Mouse (Mus musculus): ENCODE data around the gene Anp32b. TPM values are rescaled to one million over a fixed set of nuclear protein-coding genes. Genes with fewer than 3 reads are reported as not detected.

Anp32b gene
- polyA plus RNA-seq, 1 experiment from 2014 or later = 183 TPM

GRCm38 (mm10) chr4:46428903-46429499 lies 21.7 kb upstream of the Anp32b start:
- ATAC-seq (no peak), DNase-seq (ENCODE audit: low read depth, low spot score) (no peak)
- in situ Hi-C loops (cut with MboI; ENCODE audit: low pct_unique_long_range_greater_than_20kb) = no loop called here
- no peak for TF ChIP-seq CTCF (IDR thresholded peaks at IDR 0.05)
- ChIA-PET CTCF (no interaction called here), POLR2A (no interaction called here)
- H3K27me3 ChIP-seq = no peaks in the 10 kb centered on the region

DNA sequence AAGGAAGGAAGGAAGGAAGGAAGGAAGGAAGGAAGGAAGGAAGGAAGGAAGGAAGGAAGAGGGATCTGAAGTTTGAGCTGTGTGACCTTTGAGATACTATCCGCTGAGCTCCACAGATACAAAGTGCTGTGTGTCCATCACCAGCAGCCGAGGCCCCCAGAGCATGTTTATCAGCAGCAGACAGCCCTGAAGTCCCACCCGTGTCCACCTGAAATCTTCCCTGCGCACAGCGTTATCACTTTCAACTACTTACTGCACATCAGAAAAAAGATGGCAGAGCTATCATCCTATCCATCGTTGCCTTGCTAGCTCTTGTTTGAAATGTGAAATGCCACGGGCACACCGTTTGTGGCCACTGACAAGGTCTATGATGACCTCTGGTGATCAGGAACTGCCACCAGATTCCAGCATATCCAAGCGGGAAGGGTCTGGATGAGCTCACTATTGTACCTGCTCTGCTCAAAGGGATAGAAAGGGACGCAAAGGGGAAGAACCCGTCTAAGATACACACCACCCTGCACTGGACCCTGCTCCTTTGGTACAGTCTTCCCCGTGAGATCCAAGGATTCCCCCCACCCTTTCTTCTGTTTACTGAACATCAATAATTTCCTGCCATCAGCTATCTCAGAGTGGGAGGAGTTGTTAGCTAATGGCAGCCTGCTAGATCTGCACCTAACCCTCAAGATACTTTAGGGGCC lies 18.2 kb upstream of the Anp32b start:
- in situ Hi-C loops (cut with MboI; ENCODE audit: low pct_unique_long_range_greater_than_20kb) = no loop called here
- ATAC-seq = no peak
- no peak for TF ChIP-seq CTCF (IDR thresholded peaks at IDR 0.05)
- DNase-seq (ENCODE audit: low read depth, low spot score) = no peak
- ChIA-PET CTCF (no interaction called here), POLR2A (no interaction called here)
- H3K27me3 ChIP-seq = peaks cover 3% of the 10 kb centered on the region

DNA sequence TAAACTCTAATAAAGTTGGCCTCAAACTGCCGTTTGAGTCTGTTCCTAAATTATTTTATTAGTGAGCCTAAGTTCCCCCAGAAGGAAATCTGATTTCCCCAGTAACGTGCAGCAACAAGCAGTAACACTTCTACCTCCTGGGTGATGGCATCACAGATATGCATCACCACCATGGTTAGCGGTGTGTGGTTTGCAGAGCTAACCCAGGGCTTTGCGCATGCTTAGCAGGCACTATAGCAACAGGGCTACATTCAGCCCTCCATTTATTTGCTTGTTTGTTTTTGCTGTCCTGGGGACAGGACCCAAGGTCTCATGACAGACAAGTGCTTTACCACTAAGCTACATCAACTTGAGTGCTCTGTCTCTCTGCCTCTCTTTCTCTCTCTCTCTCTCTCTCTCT lies 8.2 kb upstream of the Anp32b start:
- CTCF ChIA-PET = no interaction called here
- no peaks in the 10 kb centered on the region for H3K27me3 ChIP-seq
- POLR2A ChIA-PET = no interaction called here
- no peak for TF ChIP-seq CTCF (IDR thresholded peaks at IDR 0.05)
- no peak for ATAC-seq
- no peak for DNase-seq (ENCODE audit: low read depth, low spot score)
- in situ Hi-C loops (cut with MboI; ENCODE audit: low pct_unique_long_range_greater_than_20kb) = no loop called here

- H3K27me3 ChIP-seq = no peaks in the 10 kb centered on the region
- in situ Hi-C loops (cut with MboI; ENCODE audit: low pct_unique_long_range_greater_than_20kb) = no loop called here
- DNase-seq (ENCODE audit: low read depth, low spot score) (no peak), ATAC-seq (peak; percentile 44)
- ChIA-PET POLR2A (no interaction called here), CTCF (interaction anchor here (1.0 to 1.2 kb wide), 2 partner anchors 10 to 55 kb away, joined by 3 to 6 read pairs; no protein-coding TSS in a partner anchor)
- no peak for TF ChIP-seq CTCF (IDR thresholded peaks at IDR 0.05)
Observed at GRCm38 (mm10) chr4:46445237-46445945, 5.3 kb upstream of the Anp32b start.

- CTCF ChIA-PET = interaction anchor here (1.1 kb wide), 1 partner anchor 57 kb away, joined by 4 read pairs; no protein-coding TSS in a partner anchor
- no peaks in the 10 kb centered on the region for H3K27me3 ChIP-seq
- TF ChIP-seq CTCF (IDR thresholded peaks at IDR 0.05) = no peak
- ATAC-seq (no peak), DNase-seq (ENCODE audit: low read depth, low spot score) (no peak)
- in situ Hi-C loops (cut with MboI; ENCODE audit: low pct_unique_long_range_greater_than_20kb) = no loop called here
- POLR2A ChIA-PET = no interaction called here
Observed at GRCm38 (mm10) chr4:46447461-46447860, 3.2 kb upstream of the Anp32b start.

GRCm38 (mm10) chr4:46448886-46449285 lies 1.8 kb upstream of the Anp32b start:
- POLR2A ChIA-PET = no interaction called here
- CTCF ChIA-PET = no interaction called here
- no peak for DNase-seq (ENCODE audit: low read depth, low spot score)
- no peak for TF ChIP-seq CTCF (IDR thresholded peaks at IDR 0.05)
- no peak for ATAC-seq
- no peaks in the 10 kb centered on the region for H3K27me3 ChIP-seq
- in situ Hi-C loops (cut with MboI; ENCODE audit: low pct_unique_long_range_greater_than_20kb) = no loop called here

- ChIA-PET CTCF (interaction anchor here (1.2 to 1.6 kb wide), 2 partner anchors 13 to 60 kb away, joined by 4 read pairs; no protein-coding TSS in a partner anchor), POLR2A (interaction anchor here (0.6 to 1.0 kb wide), 2 partner anchors 59 to 61 kb away, joined by 3 to 5 read pairs; partner anchors contain the start of gene Trmo)
- no peak for ATAC-seq
- no peaks in the 10 kb centered on the region for H3K27me3 ChIP-seq
- in situ Hi-C loops (cut with MboI; ENCODE audit: low pct_unique_long_range_greater_than_20kb) = no loop called here
- TF ChIP-seq CTCF (IDR thresholded peaks at IDR 0.05) = no peak
- no peak for DNase-seq (ENCODE audit: low read depth, low spot score)
Observed at GRCm38 (mm10) chr4:46450020-46450518, 633 bp upstream of the Anp32b start.

GRCm38 (mm10) chr4:46451240-46451757 lies 597 bp downstream of the Anp32b start:
- ATAC-seq (peak; percentile 20), DNase-seq (ENCODE audit: low read depth, low spot score) (no peak)
- ChIA-PET CTCF (interaction anchor here (1.2 kb wide), 1 partner anchor 61 kb away, joined by 4 read pairs; no protein-coding TSS in a partner anchor), POLR2A (interaction anchor here (1.0 kb wide), 1 partner anchor 62 kb away, joined by 5 read pairs; the partner anchor contains the start of gene Trmo)
- in situ Hi-C loops (cut with MboI; ENCODE audit: low pct_unique_long_range_greater_than_20kb) = no loop called here
- H3K27me3 ChIP-seq = no peaks in the 10 kb centered on the region
- TF ChIP-seq CTCF (IDR thresholded peaks at IDR 0.05) = no peak

DNA sequence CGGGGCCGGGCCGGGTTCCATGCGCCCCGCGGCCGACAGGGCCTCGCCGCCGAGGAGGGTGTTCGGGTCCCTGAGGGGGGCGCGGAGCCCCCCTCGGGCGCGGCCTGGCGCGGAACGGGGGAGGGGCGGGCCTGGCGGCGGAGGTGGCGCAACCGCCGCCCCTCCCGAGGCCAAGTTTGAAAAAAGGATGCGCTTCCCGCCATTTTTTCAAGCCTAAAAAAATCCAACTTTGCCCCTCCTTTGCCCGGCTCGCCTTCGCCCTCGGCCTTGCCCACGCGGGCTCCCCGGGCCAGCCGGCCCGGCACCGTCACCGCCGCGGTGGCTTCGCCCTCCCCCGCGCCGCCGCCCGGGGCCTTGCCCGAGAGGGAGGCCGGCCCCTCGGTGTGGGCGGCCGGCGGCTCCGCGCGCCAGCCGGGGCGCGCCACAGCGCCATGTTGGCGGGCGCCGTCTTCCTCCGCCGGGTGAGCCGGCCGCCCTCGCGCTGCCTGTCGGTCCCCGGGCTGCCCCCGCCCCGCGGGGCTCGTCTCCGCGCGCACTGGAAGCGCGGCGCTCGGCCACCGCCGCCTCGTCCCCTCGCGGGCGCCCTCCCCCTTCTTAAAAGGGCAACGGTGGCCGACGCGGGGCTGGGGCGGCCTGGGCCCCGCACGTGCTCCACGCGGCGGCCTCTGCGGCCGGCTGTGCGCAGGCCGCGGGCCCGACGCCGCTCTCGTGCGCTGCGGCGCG lies 1.2 kb downstream of the Anp32b start:
- ChIA-PET CTCF (interaction anchor here (0.7 kb wide), 1 partner anchor 61 kb away, joined by 3 read pairs; no protein-coding TSS in a partner anchor), POLR2A (no interaction called here)
- DNase-seq (ENCODE audit: low read depth, low spot score) (no peak), ATAC-seq (peak; percentile 28)
- in situ Hi-C loops (cut with MboI; ENCODE audit: low pct_unique_long_range_greater_than_20kb) = no loop called here
- no peak for TF ChIP-seq CTCF (IDR thresholded peaks at IDR 0.05)
- H3K27me3 ChIP-seq = no peaks in the 10 kb centered on the region

DNA sequence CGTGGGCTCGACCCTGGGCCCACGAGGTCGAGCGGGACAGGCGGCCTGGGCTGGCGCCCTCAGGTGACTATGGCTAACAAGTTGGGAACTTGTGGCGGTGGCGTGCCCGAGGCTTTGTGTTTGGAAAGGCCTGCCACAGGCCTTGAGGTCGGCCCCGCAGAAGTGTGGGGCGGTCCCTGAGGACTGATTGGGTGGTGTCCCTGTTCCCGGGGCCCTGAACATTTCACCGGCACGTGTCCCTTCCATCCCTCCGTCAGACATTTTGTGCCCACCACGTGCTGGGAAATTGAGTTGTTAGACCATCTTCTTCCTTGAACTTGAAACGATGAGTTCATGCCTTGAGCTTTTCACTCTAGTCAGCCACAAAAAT lies 1.8 kb downstream of the Anp32b start:
- no peaks in the 10 kb centered on the region for H3K27me3 ChIP-seq
- ATAC-seq = peak; percentile 4
- no peak for DNase-seq (ENCODE audit: low read depth, low spot score)
- TF ChIP-seq CTCF (IDR thresholded peaks at IDR 0.05) = no peak
- POLR2A ChIA-PET = no interaction called here
- CTCF ChIA-PET = interaction anchor here (0.7 kb wide), 1 partner anchor 62 kb away, joined by 3 read pairs; no protein-coding TSS in a partner anchor
- in situ Hi-C loops (cut with MboI; ENCODE audit: low pct_unique_long_range_greater_than_20kb) = no loop called here

Measured in Patski (cell line).